Mouse (Mus musculus) megakaryocyte, embryonic 14.5 days (primary cell): ENCODE measurements around the gene Iba57. TPM values are rescaled to one million over a fixed set of nuclear protein-coding genes. Genes with fewer than 3 reads are reported as not detected.
"Not testable (repeated sequence)": the region's sequence is repeated elsewhere in the genome, so short reads cannot be mapped to it uniquely, and the experiment has no call there.

ENCODE experiments used
- H3K27me3 ChIP-seq: replicated peaks from 2 replicates; pipeline ENCODE3; 2012; ENCODE audit warnings: inconsistent platforms
- H3K36me3 ChIP-seq: replicated peaks from 2 replicates; pipeline ENCODE3; 2012; ENCODE audit warnings: low read length, inconsistent platforms, mixed read lengths
- H3K4me1 ChIP-seq: 2 replicates; pipeline ENCODE4 v1.6.1; 2012; ENCODE audit warnings: inconsistent platforms
- H3K4me3 ChIP-seq: replicated peaks from 2 replicates; pipeline ENCODE3; 2012; ENCODE audit warnings: moderate library complexity, mild to moderate bottlenecking, inconsistent platforms
- H3K9me3 ChIP-seq: 2 replicates; pipeline ENCODE4 v1.6.1; 2012; ENCODE audit warnings: inconsistent platforms
- FLI1 ChIP-seq: IDR thresholded peaks from 2 replicates; pipeline ENCODE4 v1.6.1; 2012; ENCODE audit warnings: low read length, inconsistent platforms, mixed read lengths
- GATA1 ChIP-seq: IDR thresholded peaks from 3 replicates; pipeline ENCODE4 v1.6.1; 2012; ENCODE audit warnings: mixed read lengths, low read length, inconsistent platforms, borderline replicate concordance
- polyA plus RNA-seq: library from polyadenylated mRNA; stranded (reverse); fragments of >175 nt; gene quantifications from 2 replicates; pipeline ENCODE4 v1.2.3, GENCODE M21; 2012; ENCODE audit warnings: low replicate concordance; ENCODE audit not compliant: insufficient read depth

Gene Iba57
- polyA plus RNA-seq, result 2.5 TPM in 1 of 2 replicates, not detected in the other

- Histone ChIP-seq H3K27me3 (peaks cover 7% of the 10 kb centered on the region), H3K4me1 (peaks cover 58% of the 10 kb centered on the region), H3K36me3 (peaks cover 5% of the 10 kb centered on the region), H3K4me3 (peak within 1 kb of the TSS; percentile 99), H3K9me3 (no peaks in the 10 kb centered on the region)
- TF ChIP-seq GATA1, result peak; percentile 35; the same call in 1 of the 3 replicates
- TF ChIP-seq FLI1, result peak; percentile 43; the same call in 1 of the 2 replicates
Measured at GRCm38 (mm10) chr11:59163255-59164236, at the start of gene Iba57. Gene Iba57 (minus strand): TSS chr11:59163739.

GRCm38 (mm10) chr11:59212892-59213494, 49.5 kb upstream of the Iba57 start:
- Histone ChIP-seq H3K27me3 (no peaks in the 10 kb centered on the region), H3K4me1 (peaks cover 89% of the 10 kb centered on the region), H3K36me3 (peaks cover 70% of the 10 kb centered on the region), H3K9me3 (no peaks in the 10 kb centered on the region), H3K4me3 (no peak overlapping the region)
- no peak for TF ChIP-seq FLI1
- no peak for TF ChIP-seq GATA1

DNA sequence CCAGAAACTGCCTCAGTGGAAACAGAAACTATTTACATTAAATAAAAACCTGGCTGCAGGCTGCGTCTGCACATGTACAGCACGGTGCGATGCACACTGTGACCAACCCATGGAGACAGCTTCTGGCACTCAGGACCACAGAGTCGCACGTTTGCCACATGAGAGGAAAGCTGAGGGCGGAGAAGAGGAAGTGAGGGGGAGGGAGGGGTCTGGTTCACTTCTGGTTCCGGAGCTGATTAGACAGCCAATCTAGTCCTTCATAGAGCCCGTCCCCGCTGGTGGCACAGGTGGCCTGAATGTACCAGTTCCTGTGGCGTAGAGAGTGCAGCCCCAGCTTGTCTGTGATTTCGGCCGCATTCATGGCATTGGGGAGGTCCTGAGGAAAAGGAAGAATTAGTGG, 48.8 kb upstream of the Iba57 start:
- H3K9me3 ChIP-seq, H3K27me3 ChIP-seq, H3K4me3 ChIP-seq: not testable (repeated sequence)
- Histone ChIP-seq H3K4me1 (peaks cover 89% of the 10 kb centered on the region), H3K36me3 (peaks cover 65% of the 10 kb centered on the region)

- Histone ChIP-seq H3K36me3 (peaks cover 67% of the 10 kb centered on the region), H3K4me1 (peaks cover 82% of the 10 kb centered on the region)
- not testable (repeated sequence) for H3K9me3 ChIP-seq, H3K4me3 ChIP-seq, H3K27me3 ChIP-seq
Measured at GRCm38 (mm10) chr11:59211561-59211960, 48.0 kb upstream of the Iba57 start.

DNA sequence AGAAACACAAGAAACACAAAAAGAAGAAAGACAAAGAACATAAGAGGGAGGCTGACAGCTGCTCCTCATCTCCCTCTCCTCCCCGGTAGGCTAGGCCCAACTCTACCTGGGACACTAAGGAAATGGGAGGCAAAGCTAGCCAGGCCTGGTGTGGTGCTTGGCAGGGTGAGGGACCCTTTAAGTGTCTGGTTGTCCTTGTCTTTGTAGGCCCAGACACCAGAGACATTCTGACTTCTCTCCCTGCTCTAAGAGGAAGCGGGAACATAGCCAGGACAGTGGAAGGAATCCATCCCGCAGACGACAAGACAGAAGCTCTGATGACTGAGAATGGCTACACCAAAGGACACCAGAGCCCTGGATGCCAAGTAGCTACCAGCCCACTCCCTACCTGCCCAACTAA, 46.5 kb upstream of the Iba57 start:
- peaks cover 68% of the 10 kb centered on the region for H3K4me1 ChIP-seq
- H3K9me3 ChIP-seq, result no peaks in the 10 kb centered on the region
- no peaks in the 10 kb centered on the region for H3K27me3 ChIP-seq
- H3K4me3 ChIP-seq, result no peak overlapping the region
- peaks cover 67% of the 10 kb centered on the region for H3K36me3 ChIP-seq
- TF ChIP-seq GATA1 (no peak), FLI1 (no peak)

DNA sequence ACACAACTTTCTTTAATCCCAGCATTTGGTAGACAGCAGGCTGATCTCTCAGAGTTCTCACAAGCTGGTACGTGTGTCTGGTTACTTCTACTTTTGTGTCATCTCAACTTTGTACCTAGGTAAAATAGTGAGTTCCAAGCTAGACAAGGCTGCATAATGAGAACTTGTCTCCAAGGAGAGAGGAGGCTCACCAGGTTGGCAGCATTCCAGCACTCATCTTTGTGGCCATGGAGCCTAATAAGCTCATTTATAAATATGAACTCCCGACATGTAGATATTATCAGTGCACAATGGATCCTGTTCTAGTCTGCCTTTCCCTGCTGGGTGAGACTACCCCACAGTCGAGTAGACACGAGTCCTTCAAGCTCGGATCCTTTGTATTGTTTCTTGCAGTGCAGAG, 46.0 kb upstream of the Iba57 start:
- Histone ChIP-seq H3K4me3 (peak overlapping the region; percentile 94), H3K4me1 (peaks cover 63% of the 10 kb centered on the region), H3K9me3 (no peaks in the 10 kb centered on the region), H3K27me3 (no peaks in the 10 kb centered on the region), H3K36me3 (peaks cover 66% of the 10 kb centered on the region)
- TF ChIP-seq FLI1, result no peak
- no peak for TF ChIP-seq GATA1

GRCm38 (mm10) chr11:59209003-59209441, 45.5 kb upstream of the Iba57 start:
- H3K27me3 ChIP-seq, result no peaks in the 10 kb centered on the region
- H3K4me3 ChIP-seq, result peak overlapping the region; percentile 94
- no peaks in the 10 kb centered on the region for H3K9me3 ChIP-seq
- TF ChIP-seq GATA1, result no peak
- no peak for TF ChIP-seq FLI1
- peaks cover 63% of the 10 kb centered on the region for H3K4me1 ChIP-seq
- peaks cover 66% of the 10 kb centered on the region for H3K36me3 ChIP-seq

- peak within 1 kb of the TSS; percentile 94 for H3K4me3 ChIP-seq
- TF ChIP-seq GATA1, result no peak
- TF ChIP-seq FLI1, result no peak
- no peaks in the 10 kb centered on the region for H3K27me3 ChIP-seq
- peaks cover 58% of the 10 kb centered on the region for H3K4me1 ChIP-seq
- H3K36me3 ChIP-seq, result peaks cover 62% of the 10 kb centered on the region
- H3K9me3 ChIP-seq, result no peaks in the 10 kb centered on the region
Measured at GRCm38 (mm10) chr11:59208153-59208831, 44.8 kb upstream of the Iba57 start, which contains the start of gene 2310033P09Rik. Gene 2310033P09Rik (plus strand): TSS chr11:59208321.

- peaks cover 25% of the 10 kb centered on the region for H3K4me1 ChIP-seq
- peaks cover 35% of the 10 kb centered on the region for H3K36me3 ChIP-seq
- no peak for TF ChIP-seq GATA1
- TF ChIP-seq FLI1, result no peak
Measured at GRCm38 (mm10) chr11:59202081-59202995, 38.8 kb upstream of the Iba57 start, which contains the start of gene Mrpl55. Gene Mrpl55 (plus strand): TSS chr11:59202486.

More at GRCm38 (mm10) chr11:59202081-59202995, 38.8 kb upstream of the Iba57 start, which contains the start of gene Mrpl55:
- H3K4me3 ChIP-seq, result peak within 1 kb of the TSS; percentile 92
- no peaks in the 10 kb centered on the region for H3K9me3 ChIP-seq
- no peaks in the 10 kb centered on the region for H3K27me3 ChIP-seq
